Mouse (Mus musculus) macrophage (primary cell): ENCODE data around the gene Sugt1. TPM values are rescaled to one million over a fixed set of nuclear protein-coding genes. Genes with fewer than 3 reads are reported as not detected.

Source experiments
- H3K27ac ChIP-seq: fragments of 350-480 bp; formaldehyde crosslinking; 2 replicates; pipeline ENCODE4 v1.9.0; 2021
- H3K36me3 ChIP-seq: fragments of 350-480 bp; formaldehyde crosslinking; 2 replicates; pipeline ENCODE4 v1.9.0; 2021; ENCODE audit errors: inconsistent target
- H3K4me3 ChIP-seq: fragments of 350-480 bp; formaldehyde crosslinking; 2 replicates; pipeline ENCODE4 v1.9.0; 2021; ENCODE audit errors: inconsistent target
- H3K79me2 ChIP-seq: fragments of 350-480 bp; formaldehyde crosslinking; 2 replicates; pipeline ENCODE4 v1.9.0; 2021; ENCODE audit errors: inconsistent target
- WGBS: methylation state at CpG from one replicate; pipeline ENCODE4 v1.1.7; 2026; ENCODE audit warnings: inconsistent platforms; ENCODE audit not compliant: missing documents; 5-methylcytosine and 5-hydroxymethylcytosine counted together
- polyA plus RNA-seq: library from polyadenylated mRNA; stranded (reverse); fragments of 250-400 nt; gene quantifications from 3 replicates; pipeline ENCODE4 v1.2.4, GENCODE M21; 2018; ENCODE audit warnings: inconsistent platforms

Sugt1 gene
- polyA plus RNA-seq, 1 experiment from 2014 or later, result 86.9 TPM

- Histone ChIP-seq H3K27ac (no peak overlapping the region), H3K4me3 (peak overlapping the region; percentile 98), H3K79me2 (peaks cover 57% of the 10 kb centered on the region), H3K36me3 (no peaks in the 10 kb centered on the region)
- 96% methylated on average over 9 of the region's 9 CpGs for WGBS
Measured at GRCm38 (mm10) chr14:79588534-79588951, 1.1 kb downstream of the Sugt1 start.

- Histone ChIP-seq H3K27ac (no peak overlapping the region), H3K79me2 (peaks cover 66% of the 10 kb centered on the region), H3K4me3 (no peak overlapping the region), H3K36me3 (no peaks in the 10 kb centered on the region)
- 90% methylated on average over 5 of the region's 6 CpGs for WGBS
Measured at GRCm38 (mm10) chr14:79589401-79589800, 1.9 kb downstream of the Sugt1 start.

GRCm38 (mm10) chr14:79590916-79591315 lies 3.4 kb downstream of the Sugt1 start:
- Histone ChIP-seq H3K36me3 (peaks cover 11% of the 10 kb centered on the region; the same call in 1 of the 2 replicates), H3K4me3 (no peak overlapping the region), H3K27ac (no peak overlapping the region), H3K79me2 (peaks cover 72% of the 10 kb centered on the region)
- WGBS, result 95% methylated on average over 8 of the region's 8 CpGs

- H3K27ac ChIP-seq, result no peak overlapping the region
- H3K4me3 ChIP-seq, result no peak overlapping the region
- H3K36me3 ChIP-seq, result peaks cover 18% of the 10 kb centered on the region
- 93% methylated on average over 2 of the region's 2 CpGs for WGBS
- H3K79me2 ChIP-seq, result peaks cover 72% of the 10 kb centered on the region
Measured at GRCm38 (mm10) chr14:79591611-79592010, 4.1 kb downstream of the Sugt1 start.

- H3K27ac ChIP-seq, result no peak overlapping the region
- no peak overlapping the region for H3K4me3 ChIP-seq
- H3K36me3 ChIP-seq, result peaks cover 39% of the 10 kb centered on the region
- H3K79me2 ChIP-seq, result peaks cover 57% of the 10 kb centered on the region
- WGBS, result 94% methylated on average over 5 of the region's 5 CpGs
Measured at GRCm38 (mm10) chr14:79594069-79594468, 6.6 kb downstream of the Sugt1 start.

GRCm38 (mm10) chr14:79596602-79597001 lies 9.1 kb downstream of the Sugt1 start:
- 94% methylated on average over 4 of the region's 4 CpGs for WGBS
- H3K4me3 ChIP-seq, result no peak overlapping the region
- peaks cover 64% of the 10 kb centered on the region for H3K36me3 ChIP-seq
- no peak overlapping the region for H3K27ac ChIP-seq
- peaks cover 32% of the 10 kb centered on the region for H3K79me2 ChIP-seq

- Histone ChIP-seq H3K36me3 (peaks cover 70% of the 10 kb centered on the region), H3K4me3 (no peak overlapping the region), H3K27ac (no peak overlapping the region), H3K79me2 (no peaks in the 10 kb centered on the region)
- 100% methylated on average over 2 of the region's 2 CpGs for WGBS
Measured at GRCm38 (mm10) chr14:79605881-79606280, 18.4 kb downstream of the Sugt1 start.

GRCm38 (mm10) chr14:79606392-79606791 lies 18.9 kb downstream of the Sugt1 start:
- WGBS, result 84% methylated on average over 4 of the region's 6 CpGs

GRCm38 (mm10) chr14:79606867-79607266 lies 19.4 kb downstream of the Sugt1 start:
- Histone ChIP-seq H3K27ac (no peak overlapping the region), H3K36me3 (peaks cover 70% of the 10 kb centered on the region), H3K79me2 (no peaks in the 10 kb centered on the region), H3K4me3 (no peak overlapping the region)
- WGBS, result 97% methylated on average over 3 of the region's 3 CpGs

More at GRCm38 (mm10) chr14:79606392-79606791, 18.9 kb downstream of the Sugt1 start:
- Histone ChIP-seq H3K4me3 (no peak overlapping the region), H3K36me3 (peaks cover 70% of the 10 kb centered on the region), H3K27ac (no peak overlapping the region), H3K79me2 (no peaks in the 10 kb centered on the region)

GRCm38 (mm10) chr14:79607352-79607751 lies 19.9 kb downstream of the Sugt1 start:
- 95% methylated on average over 4 of the region's 4 CpGs for WGBS
- no peak overlapping the region for H3K4me3 ChIP-seq
- H3K36me3 ChIP-seq, result peaks cover 71% of the 10 kb centered on the region
- no peaks in the 10 kb centered on the region for H3K79me2 ChIP-seq
- no peak overlapping the region for H3K27ac ChIP-seq

- 100% methylated on average over 6 of the region's 6 CpGs for WGBS
- H3K36me3 ChIP-seq, result peaks cover 74% of the 10 kb centered on the region
- H3K4me3 ChIP-seq, result no peak overlapping the region
- H3K27ac ChIP-seq, result no peak overlapping the region
- no peaks in the 10 kb centered on the region for H3K79me2 ChIP-seq
Measured at GRCm38 (mm10) chr14:79608286-79608685, 20.8 kb downstream of the Sugt1 start.

GRCm38 (mm10) chr14:79617121-79617828 lies 29.8 kb downstream of the Sugt1 start:
- H3K79me2 ChIP-seq, result no peaks in the 10 kb centered on the region
- no peak overlapping the region for H3K27ac ChIP-seq
- H3K4me3 ChIP-seq, result no peak overlapping the region
- 88% methylated on average over 8 of the region's 8 CpGs for WGBS
- peaks cover 64% of the 10 kb centered on the region for H3K36me3 ChIP-seq

GRCm38 (mm10) chr14:79619802-79620201 lies 32.3 kb downstream of the Sugt1 start:
- 96% methylated on average over 7 of the region's 7 CpGs for WGBS
- Histone ChIP-seq H3K4me3 (no peak overlapping the region), H3K27ac (no peak overlapping the region), H3K36me3 (peaks cover 59% of the 10 kb centered on the region), H3K79me2 (no peaks in the 10 kb centered on the region)

- Histone ChIP-seq H3K4me3 (no peak overlapping the region), H3K36me3 (peaks cover 67% of the 10 kb centered on the region), H3K79me2 (no peaks in the 10 kb centered on the region), H3K27ac (no peak overlapping the region)
- WGBS, result 81% methylated on average over 3 of the region's 3 CpGs
Measured at GRCm38 (mm10) chr14:79621143-79621542, 33.7 kb downstream of the Sugt1 start.

GRCm38 (mm10) chr14:79632330-79632729 lies 44.8 kb downstream of the Sugt1 start:
- Histone ChIP-seq H3K36me3 (peaks cover 38% of the 10 kb centered on the region; the same call in 1 of the 2 replicates), H3K27ac (no peak overlapping the region), H3K79me2 (no peaks in the 10 kb centered on the region), H3K4me3 (no peak overlapping the region)
- 91% methylated on average over 6 of the region's 6 CpGs for WGBS
